Mouse (Mus musculus) testis, adult 2 months (tissue): ENCODE measurements around the gene Commd7.

Source experiments
- CTCF ChIP-seq: fragments of 200-500 bp; IDR thresholded peaks from 2 replicates; pipeline ENCODE4 v1.5.1; 2012; ENCODE audit warnings: low read depth, mild to moderate bottlenecking, inconsistent platforms, low read length, moderate library complexity; ENCODE audit not compliant: control insufficient read depth, insufficient read depth, insufficient replicate concordance
- POLR2A ChIP-seq: fragments of 200-500 bp; IDR thresholded peaks from 2 replicates; pipeline ENCODE4 v1.6.1; 2012; ENCODE audit warnings: low read depth, mild to moderate bottlenecking, inconsistent platforms, low read length, moderate library complexity; ENCODE audit not compliant: control insufficient read depth

GRCm38 (mm10) chr2:153677550-153677949, 45.0 kb upstream of the Commd7 start:
- TF ChIP-seq CTCF (no peak), POLR2A (no peak)
